Mouse (Mus musculus) heart, embryonic 14.5 days (tissue): ENCODE results near the gene Atf3. TPM values are rescaled to one million over a fixed set of nuclear protein-coding genes. Genes with fewer than 3 reads are reported as not detected.

Experiments
- ATAC-seq: fragments of 200-750 bp; cut with Nextera tagmentation; 2 replicates; pipeline ENCODE4 v1.8.0; 2017; ENCODE audit warnings: low read depth, moderate TSS enrichment; ENCODE audit not compliant: insufficient number of reproducible peaks, insufficient read depth, low FRiP score
- H3K27ac ChIP-seq, 2 experiments: fragments of 200-500 bp in 1 of 2; fragments of 300-500 bp in 1 of 2; sonication (generic) in 1 of 2; replicated peaks in 1 of 2; 2 replicates each; pipeline ENCODE4 v1.5.1; 2012 to 2014; ENCODE audit warnings: low read depth in 2 of 2, low read length in 2 of 2, control low read depth in 1 of 2, mild to moderate bottlenecking in 1 of 2, mixed read lengths in 1 of 2; ENCODE audit not compliant: control insufficient read depth in 1 of 2, insufficient read depth in 1 of 2
- H3K27me3 ChIP-seq: fragments of 300-500 bp; sonication (generic); 2 replicates; pipeline ENCODE4 v1.6.1; 2014; ENCODE audit warnings: mild to moderate bottlenecking, low read length, control low read depth; ENCODE audit not compliant: control insufficient read depth, insufficient read depth
- H3K36me3 ChIP-seq: fragments of 300-500 bp; sonication (generic); 2 replicates; pipeline ENCODE4 v1.6.1; 2014; ENCODE audit warnings: mild to moderate bottlenecking, control low read depth, low read length, mixed read lengths; ENCODE audit not compliant: control insufficient read depth, insufficient read depth
- H3K4me1 ChIP-seq, 2 experiments: fragments of 200-500 bp in 1 of 2; fragments of 300-500 bp in 1 of 2; sonication (generic) in 1 of 2; 2 replicates each; pipeline ENCODE4 v1.6.1; 2012 to 2014; ENCODE audit warnings: low read length in 2 of 2, control low read depth in 1 of 2, mixed read lengths in 1 of 2; ENCODE audit not compliant: control insufficient read depth in 2 of 2, insufficient read depth in 2 of 2
- H3K4me2 ChIP-seq: fragments of 300-500 bp; sonication (generic); 2 replicates; pipeline ENCODE4 v1.6.1; 2014; ENCODE audit warnings: mild to moderate bottlenecking, low read length
- H3K4me3 ChIP-seq, 2 experiments: fragments of 200-500 bp in 1 of 2; fragments of 300-500 bp in 1 of 2; sonication (generic) in 1 of 2; 2 replicates each; pipeline ENCODE4 v1.5.1; 2012 to 2014; ENCODE audit warnings: low read length in 2 of 2, mild to moderate bottlenecking in 2 of 2, control low read depth in 1 of 2, low read depth in 1 of 2, moderate library complexity in 1 of 2; ENCODE audit not compliant: control insufficient read depth in 1 of 2, insufficient read depth in 1 of 2
- H3K9ac ChIP-seq: fragments of 300-500 bp; sonication (generic); 2 replicates; pipeline ENCODE4 v1.6.1; 2014; ENCODE audit warnings: mild to moderate bottlenecking, low read length
- H3K9me3 ChIP-seq: fragments of 300-500 bp; sonication (generic); 2 replicates; pipeline ENCODE4 v1.6.1; 2016; ENCODE audit warnings: low read length, control low read depth; ENCODE audit not compliant: control insufficient read depth
- WGBS: fragments of 180-500 bp; shearing (Covaris S2); extraction: QIAGEN DNeasy Blood & Tissue Kit; methylation state at CpG from one replicate; pipeline ENCODE4 v1.1.7; 2014; 5-methylcytosine and 5-hydroxymethylcytosine counted together
- polyA plus RNA-seq: library from polyadenylated mRNA; unstranded; fragments of >200 nt; fragmentation: Nextera tagmentation; extraction: Ambion mirVana; gene quantifications from 2 replicates; pipeline ENCODE4 v1.2.1, GENCODE M21; 2014

Atf3 gene
- polyA plus RNA-seq, 1 experiment from 2014 or later, result 15.6 TPM

- H3K4me2 ChIP-seq, result no peak overlapping the region
- no peaks in the 10 kb centered on the region for H3K4me1 ChIP-seq
- H3K9ac ChIP-seq, result no peak overlapping the region
- no peaks in the 10 kb centered on the region for H3K27me3 ChIP-seq
- 0 out of 2 replicates have a peak, but pooled peaks cover 3% of the 10 kb centered on the region for H3K9me3 ChIP-seq
- no peaks in the 10 kb centered on the region for H3K36me3 ChIP-seq
- 87% methylated on average over 1 of the region's 1 CpGs for WGBS
- H3K4me3 ChIP-seq, result no peak overlapping the region
- no peak for ATAC-seq
- H3K27ac ChIP-seq, result no peak overlapping the region
Observed at GRCm38 (mm10) chr1:191247561-191247960, 29.7 kb upstream of the Atf3 start.

GRCm38 (mm10) chr1:191243855-191244254, 26.0 kb upstream of the Atf3 start:
- no peak overlapping the region for H3K27ac ChIP-seq
- H3K9me3 ChIP-seq, result 0 out of 2 replicates have a peak, but pooled peaks cover 3% of the 10 kb centered on the region
- ATAC-seq, result no peak
- H3K36me3 ChIP-seq, result no peaks in the 10 kb centered on the region
- 85% methylated on average over 4 of the region's 4 CpGs for WGBS
- H3K27me3 ChIP-seq, result no peaks in the 10 kb centered on the region
- no peaks in the 10 kb centered on the region; a peak in 1 of 4 replicates for H3K4me1 ChIP-seq
- no peak overlapping the region for H3K4me3 ChIP-seq
- H3K4me2 ChIP-seq, result no peak overlapping the region
- no peak overlapping the region for H3K9ac ChIP-seq

DNA sequence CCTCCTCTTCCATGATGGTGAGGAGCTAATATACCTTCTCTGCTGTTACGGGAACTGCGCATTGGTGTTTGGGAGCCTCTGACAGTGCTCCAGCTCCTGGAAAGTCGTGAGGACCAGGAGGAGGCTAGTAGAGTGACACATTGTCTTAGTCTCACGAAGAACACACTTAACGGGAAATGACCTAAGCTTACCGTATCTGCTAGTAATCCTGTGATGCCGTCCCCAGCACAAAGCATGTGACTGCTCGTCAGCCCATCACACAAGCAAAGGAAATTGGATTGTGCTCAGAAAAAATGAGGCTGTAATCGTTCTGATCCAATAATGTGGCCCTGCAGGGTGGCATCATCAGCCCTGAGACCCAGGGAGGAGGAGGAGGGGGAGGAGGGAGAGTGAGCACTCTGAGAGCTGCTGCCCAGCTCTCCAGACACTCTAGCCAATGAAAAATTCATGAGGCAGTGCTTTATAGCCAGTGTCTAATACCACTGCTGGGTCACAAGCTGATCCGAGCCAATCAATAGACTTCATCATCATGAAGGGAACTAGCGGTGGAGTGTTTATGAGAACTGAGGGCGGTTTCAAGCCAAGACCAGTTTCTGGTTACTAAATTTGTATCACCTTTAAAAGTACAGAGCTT, 24.3 kb upstream of the Atf3 start:
- H3K4me2 ChIP-seq, result no peak overlapping the region
- no peak overlapping the region for H3K4me3 ChIP-seq
- H3K27ac ChIP-seq, result no peak overlapping the region
- no peaks in the 10 kb centered on the region for H3K36me3 ChIP-seq
- H3K27me3 ChIP-seq, result no peaks in the 10 kb centered on the region
- WGBS, result 64% methylated on average over 12 of the region's 12 CpGs
- 0 out of 2 replicates have a peak, but pooled peaks cover 3% of the 10 kb centered on the region for H3K9me3 ChIP-seq
- ATAC-seq, result no peak
- H3K4me1 ChIP-seq, result no peaks in the 10 kb centered on the region; a peak in 1 of 4 replicates
- H3K9ac ChIP-seq, result no peak overlapping the region

DNA sequence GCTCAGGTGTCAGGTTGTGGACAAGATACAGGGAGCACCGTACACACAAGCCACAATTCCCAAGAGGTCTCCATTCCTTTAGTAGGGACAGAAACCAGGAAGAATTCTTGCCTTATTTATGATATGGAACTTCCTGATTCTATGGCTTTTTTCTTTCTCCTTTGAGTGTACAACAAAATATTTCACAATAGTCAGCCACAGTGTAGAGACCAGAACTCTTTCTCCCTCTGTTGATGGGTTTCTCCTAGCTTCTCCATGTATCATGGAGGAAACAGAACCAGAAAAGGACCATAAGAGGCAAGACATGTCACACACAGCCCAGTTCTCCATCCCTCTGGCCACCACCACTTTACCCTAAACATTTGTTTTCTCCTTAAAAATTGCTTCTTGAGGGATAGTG, 23.7 kb upstream of the Atf3 start:
- 0 out of 2 replicates have a peak, but pooled peaks cover 3% of the 10 kb centered on the region for H3K9me3 ChIP-seq
- H3K4me2 ChIP-seq, result no peak overlapping the region
- no peak for ATAC-seq
- no peak overlapping the region for H3K4me3 ChIP-seq
- no peak overlapping the region for H3K9ac ChIP-seq
- no peaks in the 10 kb centered on the region; a peak in 1 of 4 replicates for H3K4me1 ChIP-seq
- no peaks in the 10 kb centered on the region for H3K36me3 ChIP-seq
- H3K27me3 ChIP-seq, result no peaks in the 10 kb centered on the region
- no peak overlapping the region for H3K27ac ChIP-seq
- WGBS, result 83% methylated on average over 1 of the region's 1 CpGs

GRCm38 (mm10) chr1:191239602-191240001, 21.8 kb upstream of the Atf3 start:
- Histone ChIP-seq H3K9me3 (no peaks in the 10 kb centered on the region), H3K27me3 (no peaks in the 10 kb centered on the region), H3K9ac (no peak overlapping the region), H3K36me3 (no peaks in the 10 kb centered on the region), H3K4me3 (no peak overlapping the region), H3K4me1 (peaks cover 8 to 10% of the 10 kb centered on the region in 2 experiments), H3K27ac (no peak overlapping the region), H3K4me2 (no peak overlapping the region)
- ATAC-seq, result no peak
- 82% methylated on average over 4 of the region's 4 CpGs for WGBS

GRCm38 (mm10) chr1:191235788-191236542, 18.1 kb upstream of the Atf3 start:
- no peak for ATAC-seq
- Histone ChIP-seq H3K4me1 (peaks cover 8 to 14% of the 10 kb centered on the region in 2 experiments), H3K27ac (peak overlapping the region; percentile 30 to 57; a peak in 2 of 4 replicates), H3K27me3 (no peaks in the 10 kb centered on the region), H3K4me3 (no peak overlapping the region), H3K36me3 (no peaks in the 10 kb centered on the region), H3K4me2 (0 out of 2 replicates have a peak overlapping the region, but pooled peaks have one; percentile 4), H3K9me3 (0 out of 2 replicates have a peak, but pooled peaks cover 8% of the 10 kb centered on the region), H3K9ac (0 out of 2 replicates have a peak overlapping the region, but pooled peaks have one; percentile 16)
- 74% methylated on average over 6 of the region's 6 CpGs for WGBS

DNA sequence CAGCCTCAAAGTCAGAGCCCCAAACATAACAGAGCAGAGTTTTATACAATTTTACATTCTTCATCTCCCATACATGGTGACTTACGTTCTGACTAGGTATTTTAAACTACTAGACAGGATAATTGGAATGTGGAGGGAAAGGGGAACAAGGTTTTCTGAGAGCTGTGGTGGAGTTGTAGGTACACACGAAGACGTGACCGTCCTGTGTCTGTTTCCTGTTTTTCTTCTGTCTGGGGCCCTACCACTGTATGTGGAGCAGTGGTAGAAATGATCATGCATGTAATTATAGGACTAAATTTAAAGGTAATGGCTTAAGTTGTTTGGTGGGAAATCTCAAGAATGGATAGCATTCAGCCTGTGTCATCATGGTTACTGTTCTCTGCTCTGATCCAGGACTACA, 17.0 kb upstream of the Atf3 start:
- Histone ChIP-seq H3K4me2 (no peak overlapping the region), H3K27me3 (no peaks in the 10 kb centered on the region), H3K27ac (no peak overlapping the region), H3K9me3 (0 out of 2 replicates have a peak, but pooled peaks cover 8% of the 10 kb centered on the region), H3K4me3 (no peak overlapping the region), H3K4me1 (peaks cover 8 to 20% of the 10 kb centered on the region in 2 experiments), H3K36me3 (no peaks in the 10 kb centered on the region), H3K9ac (no peak overlapping the region)
- ATAC-seq, result no peak
- WGBS, result 76% methylated on average over 4 of the region's 4 CpGs
